Mouse (Mus musculus): ENCODE measurements around the gene Usp19.

The Usp19 gene

DNA sequence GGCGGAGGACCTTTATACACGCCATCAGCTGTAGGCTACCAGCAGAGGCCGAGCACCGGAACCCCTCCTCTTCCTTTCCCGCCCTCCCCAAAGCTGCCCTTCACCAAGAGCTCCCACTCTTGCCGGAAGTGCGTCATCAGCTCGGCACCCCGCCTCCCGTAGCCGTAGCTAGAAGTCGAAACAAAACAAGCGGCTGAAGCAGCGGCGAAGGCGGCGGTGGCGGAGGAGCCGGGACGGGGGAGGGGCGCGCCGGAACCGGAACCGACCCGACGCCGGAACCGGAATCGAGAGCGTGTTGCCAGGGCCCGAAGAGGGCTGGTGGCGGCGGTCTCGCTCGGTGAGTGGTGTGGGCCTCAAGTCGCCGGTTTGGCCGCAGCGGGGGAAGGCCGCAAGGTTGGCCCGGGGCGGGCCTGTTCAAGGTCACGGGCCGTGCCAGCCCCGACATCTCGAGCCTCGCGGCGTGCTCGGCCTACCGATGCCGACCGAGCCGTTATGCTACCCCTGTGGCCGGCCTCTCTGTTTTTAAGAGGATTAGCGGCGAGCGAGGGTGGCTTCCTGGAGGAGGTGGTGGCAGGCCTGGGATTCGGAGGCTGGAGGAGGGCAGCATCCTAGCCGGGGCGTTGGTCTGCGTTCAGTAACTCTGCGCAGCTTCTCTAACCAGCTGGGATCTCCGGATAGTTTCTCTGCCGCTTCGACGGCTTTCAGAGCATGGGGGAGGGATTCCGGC is at the start of gene Usp19:
Usp19 (plus strand) TSS at position 44 of the 727 bp plus-strand sequence.
- DNase-seq (ENCODE audit: extremely low spot score, low read depth, low spot score), result peak; percentile 76

GRCm38 (mm10) chr9:108441236-108441919 is 49.0 kb upstream of the Usp19 start:
- DNase-seq (ENCODE audit: extremely low spot score, low read depth, low spot score), result no peak

DNA sequence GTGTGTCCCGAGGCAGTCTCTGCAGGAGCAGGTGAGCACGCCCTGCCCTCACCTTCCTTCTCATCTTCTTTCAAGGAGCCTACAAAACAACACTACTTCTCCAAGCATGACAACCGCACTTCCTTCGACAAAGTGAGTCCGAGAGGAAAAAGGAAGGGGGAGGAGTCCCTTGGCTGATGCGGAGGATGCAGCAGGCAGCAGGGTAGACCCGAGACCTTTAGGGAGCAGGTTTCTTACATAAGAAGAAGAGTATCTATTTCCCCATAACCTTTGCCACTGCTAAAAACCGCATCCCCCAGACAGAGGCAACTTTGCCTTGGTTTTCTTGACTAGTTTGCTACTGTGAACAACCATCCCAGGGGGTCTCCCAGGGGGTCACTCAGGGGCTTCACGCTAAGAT is 45.3 kb upstream of the Usp19 start:
- no peak for DNase-seq (ENCODE audit: extremely low spot score, low read depth, low spot score)

DNA sequence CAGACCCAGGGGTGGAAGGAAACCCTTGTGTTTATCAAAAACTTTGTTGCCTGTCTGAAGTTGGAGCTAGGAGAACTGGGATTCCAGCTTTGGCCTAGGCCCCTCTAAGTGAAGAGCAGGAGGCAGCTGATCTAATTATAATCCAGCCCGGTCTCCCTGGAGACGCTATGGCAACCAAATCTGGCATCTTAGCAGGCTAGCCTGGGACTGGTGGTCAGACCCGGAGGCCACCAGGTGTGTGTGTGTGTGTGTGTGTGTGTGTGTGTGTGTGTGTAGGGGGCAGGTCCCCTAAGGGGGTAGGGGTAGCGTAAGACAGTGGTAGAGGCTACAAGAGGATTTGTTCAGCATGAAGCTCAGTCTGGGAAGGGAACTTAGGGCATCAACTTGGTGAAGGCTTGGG is 40.5 kb upstream of the Usp19 start:
- DNase-seq (ENCODE audit: extremely low spot score, low read depth, low spot score), result no peak

GRCm38 (mm10) chr9:108450292-108451169 is 39.9 kb upstream of the Usp19 start:
- no peak for DNase-seq (ENCODE audit: extremely low spot score, low read depth, low spot score)

DNA sequence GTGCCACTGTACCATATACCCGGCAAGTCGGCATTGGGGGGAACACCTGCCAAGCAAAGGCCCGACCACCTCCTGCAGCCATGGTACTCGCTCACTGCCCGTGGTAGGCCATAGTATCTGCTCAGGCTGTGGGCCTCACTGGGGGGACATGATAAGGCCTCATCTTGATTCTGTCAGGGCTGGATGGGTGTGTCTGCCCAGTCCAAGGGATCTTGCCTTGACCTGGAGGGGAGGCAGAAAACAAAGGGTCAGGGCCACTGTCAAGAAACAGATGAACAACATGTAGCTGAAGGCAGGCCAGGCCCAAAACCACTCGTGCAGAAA is 39.3 kb upstream of the Usp19 start:
- DNase-seq (ENCODE audit: extremely low spot score, low read depth, low spot score), result no peak

DNA sequence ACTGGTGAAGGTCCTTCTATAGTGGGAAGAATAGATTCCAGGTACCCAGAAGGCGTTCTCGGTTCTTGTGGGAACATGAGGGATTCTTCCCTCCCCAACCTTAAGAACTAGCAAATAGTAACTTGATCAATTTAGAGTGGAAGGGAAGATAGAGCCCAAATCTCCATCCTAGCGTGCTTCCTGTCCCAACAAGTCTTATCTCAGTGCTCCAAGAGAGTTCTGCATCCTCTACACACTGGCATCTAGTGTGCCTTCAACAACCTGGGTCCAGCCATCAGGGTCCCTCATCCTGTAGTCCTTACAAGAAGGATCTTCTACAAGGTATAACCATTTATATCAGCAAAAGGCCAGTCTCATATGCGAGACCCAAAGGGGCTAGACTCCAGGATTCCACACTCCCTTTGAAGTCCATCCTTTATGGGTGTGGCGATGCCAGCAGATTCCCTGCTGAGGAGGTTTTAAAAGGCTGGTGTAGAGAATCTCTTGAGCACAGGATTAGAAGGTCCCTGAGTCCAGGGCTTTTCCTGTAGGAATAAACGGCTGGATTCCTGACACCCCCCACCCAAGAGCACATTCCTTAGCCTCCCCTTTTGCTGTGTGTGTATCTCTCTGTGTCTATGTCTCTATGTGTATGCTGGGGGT is 38.8 kb upstream of the Usp19 start:
- DNase-seq (ENCODE audit: extremely low spot score, low read depth, low spot score), result no peak

GRCm38 (mm10) chr9:108452291-108452906 is 38.0 kb upstream of the Usp19 start:
- peak; percentile 66 for DNase-seq (ENCODE audit: extremely low spot score, low read depth, low spot score)

DNA sequence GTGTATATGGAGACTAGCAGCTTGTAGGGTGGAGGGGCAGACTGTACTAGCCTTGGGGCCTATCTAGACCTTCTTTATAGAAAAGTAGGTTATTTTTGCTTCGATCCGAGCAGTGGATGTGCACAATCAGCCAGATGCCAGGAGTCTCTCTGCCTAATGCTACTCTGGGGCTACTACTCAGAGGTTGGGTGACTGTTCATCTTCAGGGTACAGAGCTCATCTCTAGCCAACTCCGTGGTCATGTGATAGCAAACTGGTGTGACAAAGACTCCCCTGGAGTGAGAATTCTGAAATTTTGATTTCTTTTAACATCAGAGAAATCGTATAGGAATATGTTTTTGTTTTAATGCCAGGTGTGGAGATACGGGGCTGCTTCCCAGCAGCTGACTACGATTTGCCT is 37.5 kb upstream of the Usp19 start:
- DNase-seq (ENCODE audit: extremely low spot score, low read depth, low spot score), result no peak

DNA sequence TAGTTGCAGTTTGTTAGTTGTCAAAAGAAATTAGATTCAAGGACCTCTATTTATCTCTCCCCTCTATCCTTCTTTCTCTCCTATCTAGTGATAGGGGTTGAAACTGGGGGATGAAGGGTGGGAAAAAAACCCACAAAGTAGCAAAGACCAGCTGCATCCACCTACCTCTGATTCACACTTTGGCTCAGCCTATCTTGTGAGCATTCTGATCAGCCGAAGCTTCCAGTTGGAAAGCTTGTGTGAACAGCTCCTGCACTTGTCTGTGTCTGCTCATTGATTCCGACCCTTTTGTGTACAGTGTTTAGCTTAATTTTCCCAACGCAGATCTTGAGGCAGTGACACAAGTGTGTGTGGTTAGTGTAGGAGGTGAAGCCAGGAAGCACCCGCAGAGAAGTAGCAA is 36.9 kb upstream of the Usp19 start:
- DNase-seq (ENCODE audit: extremely low spot score, low read depth, low spot score), result no peak

- DNase-seq (ENCODE audit: extremely low spot score, low read depth, low spot score), result no peak
Observed at GRCm38 (mm10) chr9:108454429-108454828, 36.0 kb upstream of the Usp19 start.

DNA sequence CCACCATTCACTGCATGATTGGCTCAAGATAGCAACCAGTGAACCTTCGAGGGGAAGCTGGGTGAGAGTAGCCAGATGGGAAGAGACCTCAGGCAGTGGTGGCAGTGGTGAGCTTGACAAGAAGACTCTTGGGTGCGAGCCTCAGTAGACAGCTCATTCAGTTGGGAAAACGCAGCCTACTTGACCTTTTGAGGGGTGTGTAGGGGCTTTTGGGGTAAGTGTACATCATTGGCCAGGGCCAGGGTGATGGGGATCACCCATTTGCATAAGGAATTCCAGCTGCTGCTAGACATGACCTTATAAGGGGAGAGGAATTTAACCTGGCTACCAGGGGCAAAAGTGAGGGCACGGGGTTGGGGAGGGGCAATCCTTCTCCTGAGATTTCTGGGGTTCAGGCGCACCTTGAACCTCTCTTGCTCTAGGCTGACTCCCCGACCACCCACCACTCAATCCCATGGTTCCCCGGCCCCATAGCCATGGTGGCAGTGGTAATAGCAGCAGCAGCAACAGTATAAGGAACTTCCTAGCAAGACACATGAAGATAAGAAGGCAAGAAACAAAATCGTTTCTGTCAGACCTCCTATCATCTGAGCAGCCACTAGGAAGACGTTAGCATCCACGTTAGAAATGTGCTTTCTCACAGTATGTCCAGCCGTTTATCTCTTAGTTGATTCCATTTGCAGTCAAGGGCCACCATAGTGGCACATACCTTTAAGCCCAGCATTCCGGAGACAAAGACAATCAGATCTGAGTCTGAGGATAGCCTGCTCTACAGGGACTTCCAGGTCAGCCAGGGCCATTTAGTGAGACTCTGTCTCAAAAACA is 34.4 kb upstream of the Usp19 start:
- DNase-seq (ENCODE audit: extremely low spot score, low read depth, low spot score), result no peak

GRCm38 (mm10) chr9:108456953-108457352 is 33.4 kb upstream of the Usp19 start:
- DNase-seq (ENCODE audit: extremely low spot score, low read depth, low spot score), result no peak

DNA sequence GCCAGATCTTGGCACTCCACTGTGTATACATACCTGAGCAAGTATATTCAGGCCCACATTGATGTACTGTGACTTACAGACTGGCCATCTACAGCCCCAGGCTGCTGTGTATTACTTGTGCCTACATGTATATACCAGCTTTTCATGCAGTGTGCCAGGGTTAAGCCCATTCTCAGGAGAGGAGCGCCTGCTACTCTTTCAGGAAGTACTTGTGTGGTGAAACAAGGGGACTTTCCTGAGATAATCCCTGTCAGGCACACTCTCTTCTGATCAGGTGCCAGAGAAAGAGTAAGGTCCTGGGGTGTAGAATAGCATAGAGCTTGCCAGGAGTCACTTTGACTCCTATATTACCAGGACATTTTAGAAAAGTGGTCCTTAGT is 30.5 kb upstream of the Usp19 start:
- DNase-seq (ENCODE audit: extremely low spot score, low read depth, low spot score), result no peak

DNA sequence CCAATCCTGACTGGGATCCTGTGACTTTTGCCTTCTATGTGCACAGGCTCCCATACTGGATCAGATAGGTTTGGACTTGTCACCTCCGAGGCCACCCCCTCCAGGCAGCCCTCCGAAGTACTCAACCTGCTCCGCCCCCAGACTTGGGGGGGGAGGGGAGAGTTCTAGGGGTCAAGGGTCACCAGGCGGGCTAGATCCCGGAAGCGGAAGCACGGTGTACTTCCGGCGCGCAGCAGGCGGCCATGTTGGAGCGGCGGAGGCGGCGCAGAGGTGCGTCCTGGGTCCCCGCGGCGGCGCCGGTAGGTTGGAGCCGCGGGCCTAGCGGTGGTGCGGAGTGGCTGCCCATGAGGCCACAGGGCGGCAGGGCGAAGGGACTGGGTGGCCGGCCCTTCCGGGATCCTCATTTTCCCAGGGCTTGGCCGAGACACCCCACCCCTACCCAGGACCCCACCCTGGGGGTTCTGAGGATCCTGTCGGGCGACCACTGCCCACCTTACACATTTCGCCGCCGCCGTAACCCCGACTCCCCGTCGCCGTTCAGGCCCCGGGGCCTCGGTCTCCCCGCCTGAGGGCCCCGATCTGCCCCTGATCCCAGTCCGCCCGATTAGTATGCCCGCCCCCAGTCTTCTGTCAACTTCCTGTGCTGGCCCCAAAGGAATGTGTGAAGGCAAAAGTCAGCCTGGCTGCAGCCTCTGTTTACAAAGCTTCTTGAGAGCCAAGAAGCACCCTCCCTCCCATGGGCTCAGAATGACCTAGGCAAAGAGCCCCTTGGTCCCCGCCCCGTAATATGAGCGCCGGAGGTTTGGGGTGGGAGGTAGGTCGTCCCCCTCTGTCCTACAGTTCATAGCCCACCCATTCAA is 29.9 kb upstream of the Usp19 start, which contains the start of gene Ccdc71:
Ccdc71 (plus strand) TSS at position 209 of the 860 bp plus-strand sequence.
- DNase-seq (ENCODE audit: extremely low spot score, low read depth, low spot score), result peak; percentile 58

DNA sequence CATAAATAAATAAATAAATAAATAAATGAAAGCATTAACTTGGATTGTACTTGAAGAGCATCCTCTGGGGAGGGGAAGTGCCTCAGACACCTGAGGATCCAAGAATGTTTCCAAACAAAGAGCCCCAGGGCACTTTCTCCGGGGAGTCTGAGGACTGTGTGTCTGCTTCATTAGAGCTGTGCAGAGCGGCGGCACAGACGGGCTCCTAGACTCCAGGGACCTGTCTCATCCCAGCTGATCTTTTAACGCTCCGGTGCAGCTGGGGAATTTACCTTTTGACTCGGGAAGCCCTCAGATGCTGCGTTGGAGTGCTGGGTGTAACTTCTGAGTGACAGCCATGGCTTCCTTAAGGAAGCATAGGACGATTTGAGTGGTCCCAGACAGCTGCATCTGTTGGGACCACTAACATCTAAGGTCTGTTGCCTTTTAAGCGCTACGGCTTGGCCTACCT is 29.2 kb upstream of the Usp19 start, which contains the start of gene Klhdc8b:
Klhdc8b (minus strand) TSS at position 401 of the 451 bp plus-strand sequence.
- no peak for DNase-seq (ENCODE audit: extremely low spot score, low read depth, low spot score)

DNA sequence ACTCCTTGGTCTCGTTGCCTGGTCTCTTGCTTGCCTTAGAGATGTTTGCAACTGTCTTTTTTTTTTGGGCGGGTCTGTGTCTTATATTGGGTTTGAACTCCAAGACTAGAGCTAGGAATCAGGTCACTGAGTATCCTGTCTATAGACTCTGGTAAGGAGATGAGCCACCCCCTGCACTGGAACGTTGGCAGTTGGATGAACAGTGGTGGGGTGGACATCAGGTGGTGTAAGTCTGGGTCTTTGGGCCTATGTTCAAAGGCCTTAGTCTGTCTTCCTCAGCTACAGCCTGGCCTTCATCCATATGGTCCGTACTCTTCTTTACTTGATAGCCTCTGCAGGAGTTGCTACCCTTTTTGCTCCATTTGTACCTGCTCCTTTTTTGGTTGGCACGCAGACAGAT is 28.7 kb upstream of the Usp19 start:
- no peak for DNase-seq (ENCODE audit: extremely low spot score, low read depth, low spot score)

DNA sequence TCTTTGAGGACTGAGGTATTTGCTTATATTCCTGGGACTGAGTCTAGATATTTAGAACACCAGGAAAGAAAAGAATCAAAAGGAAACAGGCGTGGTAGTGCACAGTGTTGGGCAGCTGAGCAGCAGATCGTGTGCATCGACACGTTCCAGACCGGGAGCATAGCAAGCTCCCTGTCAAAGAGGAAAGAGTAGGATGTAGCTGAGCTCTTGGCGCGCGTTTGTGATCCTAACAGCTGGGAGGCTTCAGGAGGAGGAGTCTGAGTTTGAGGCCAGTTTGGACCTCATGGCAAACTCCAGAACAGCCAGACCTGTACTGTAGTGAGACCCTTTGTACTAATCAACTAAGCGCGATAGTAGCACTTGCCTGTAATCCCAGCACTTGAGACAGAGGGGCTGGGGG is 28.2 kb upstream of the Usp19 start:
- DNase-seq (ENCODE audit: extremely low spot score, low read depth, low spot score), result no peak

DNA sequence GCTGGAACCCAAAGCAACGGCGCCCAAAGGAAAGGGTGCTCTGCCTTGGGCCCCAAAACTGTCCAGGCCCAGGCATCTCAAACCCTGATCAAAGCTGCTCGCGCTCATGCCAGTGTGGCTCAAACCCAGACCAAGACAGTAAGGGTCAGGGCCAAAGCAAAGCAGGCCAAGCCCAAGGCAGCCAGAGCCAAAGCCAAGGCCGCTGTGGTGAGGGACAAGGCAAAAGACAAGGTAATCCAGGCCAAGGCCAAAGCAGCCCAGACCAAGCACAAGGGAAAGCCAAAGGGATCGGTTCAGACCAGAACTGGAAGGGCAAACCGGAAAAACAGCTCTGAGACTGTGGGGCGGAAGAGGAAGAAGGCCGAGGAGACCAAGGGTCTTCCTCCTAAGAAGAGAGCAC is 26.7 kb upstream of the Usp19 start:
- DNase-seq (ENCODE audit: extremely low spot score, low read depth, low spot score), result no peak

All from hindlimb bud, embryonic 11.5 days (tissue).